Comparison of ENCODE assay signal across 8 mouse cellular contexts in the genomic region with DNA sequence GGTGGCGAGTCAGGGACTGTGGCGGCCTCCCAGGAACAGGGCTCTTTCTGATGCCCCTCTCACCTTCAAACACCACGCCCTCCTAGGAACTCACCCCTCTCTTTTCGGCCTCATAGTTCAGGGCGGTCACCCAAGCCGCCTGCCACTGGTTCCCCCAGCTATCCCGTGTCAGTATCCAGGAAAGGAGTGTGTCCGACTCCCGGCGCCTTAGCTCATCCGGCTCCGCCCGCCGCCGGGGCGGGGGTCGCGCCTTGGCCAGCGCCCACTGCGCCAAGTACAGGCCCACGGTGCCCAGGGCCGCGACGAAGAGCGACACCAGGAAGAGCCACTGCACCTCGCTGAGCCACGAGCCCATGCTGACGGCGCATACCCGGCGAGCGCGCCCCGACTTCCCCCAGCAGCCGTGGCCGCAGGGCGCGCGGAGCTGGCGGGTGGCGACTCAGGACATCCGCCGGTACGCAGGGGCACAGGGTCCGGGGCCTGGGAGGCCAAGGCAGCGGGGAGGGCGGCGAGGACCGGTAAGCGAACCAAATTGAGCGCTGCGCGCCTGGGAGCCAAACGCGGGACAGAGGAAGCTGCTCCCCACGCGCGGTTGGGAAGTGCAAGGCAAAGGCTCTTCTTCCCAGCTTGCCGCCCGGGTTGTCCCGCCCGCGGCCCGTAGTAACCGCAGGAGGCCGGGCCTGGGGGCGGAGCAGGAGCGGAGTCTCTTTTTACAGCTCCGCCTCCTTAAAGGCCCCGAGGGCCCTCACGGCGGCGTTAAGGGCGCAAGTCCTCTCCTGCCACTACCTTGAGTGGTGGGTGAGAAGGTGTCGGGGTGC. TPM values are rescaled to one million over a fixed set of nuclear protein-coding genes. Genes with fewer than 3 reads are reported as not detected.
DNase-seq lines count a peak whose midpoint lies in the region; ATAC-seq and TF ChIP-seq lines count a peak whose summit lies in the region.

No protein-coding gene starts in this region.

- TF ChIP-seq CTCF in E14TG2a.4 (conservative IDR thresholded peaks at IDR 0.05; ENCODE audit: low read length), result no peak
- TF ChIP-seq CTCF in liver, embryonic 14.5 days (IDR thresholded peaks at IDR 0.05; ENCODE audit: low read depth), result no peak

- H3K27me3 ChIP-seq in E14TG2a.4 (ENCODE audit: insufficient read depth, low read length), result peaks cover 63% of the 10 kb centered on the region
- H3K27me3 ChIP-seq in forebrain, embryonic 11.5 days (ENCODE audit: control insufficient read depth, insufficient read depth, low read length), result no peaks in the 10 kb centered on the region
- H3K27me3 ChIP-seq in heart, embryonic 16.5 days (ENCODE audit: control insufficient read depth, insufficient read depth, low read length), result no peaks in the 10 kb centered on the region
- no peaks in the 10 kb centered on the region; the same call in 1 of the 2 replicates for H3K27me3 ChIP-seq in liver, embryonic 14.5 days (ENCODE audit: control insufficient read depth, insufficient read depth, low read length)
- no peaks in the 10 kb centered on the region for H3K27me3 ChIP-seq in stomach, embryonic 15.5 days (replicated peaks)

- H3K36me3 ChIP-seq in E14TG2a.4 (ENCODE audit: insufficient read depth, low read length), result no peaks in the 10 kb centered on the region
- H3K36me3 ChIP-seq in forebrain, embryonic 11.5 days (ENCODE audit: control insufficient read depth, insufficient read depth, low read length), result no peaks in the 10 kb centered on the region
- H3K36me3 ChIP-seq in heart, embryonic 16.5 days (ENCODE audit: control insufficient read depth, insufficient read depth), result no peaks in the 10 kb centered on the region
- no peaks in the 10 kb centered on the region for H3K36me3 ChIP-seq in liver, embryonic 14.5 days (replicated peaks; ENCODE audit: control insufficient read depth, insufficient read depth, low read depth)
- H3K36me3 ChIP-seq in stomach, embryonic 15.5 days, result no peaks in the 10 kb centered on the region

- under 1% methylated on average over 74 of the region's 75 CpGs for WGBS in forebrain, embryonic 11.5 days
- under 1% methylated on average over 75 of the region's 75 CpGs for WGBS in heart, embryonic 16.5 days
- under 1% methylated on average over 75 of the region's 75 CpGs for WGBS in liver, embryonic 14.5 days (ENCODE audit: insufficient replicate concordance)
- WGBS in stomach, embryonic 15.5 days, result under 1% methylated on average over 75 of the region's 75 CpGs

- peak; percentile 71 for DNase-seq in c-Kit-positive CD71-positive TER-119-negative erythroid progenitor cells, embryonic 14.5 days (ENCODE audit: low read depth)
- DNase-seq in forebrain, embryonic 11.5 days (ENCODE audit: low spot score), result peak; percentile 86
- peak; percentile 91 to 96 for DNase-seq in kidney, postnatal 36 days
- peak; percentile 64 to 66 (median 65) for DNase-seq in liver, embryonic 14.5 days (ENCODE audit: low read depth in 3 of 3, low spot score in 3 of 3)
- peak; percentile 83 for DNase-seq in neural tube, embryonic 10.5 days (ENCODE audit: extremely low spot score, low spot score)

- peak overlapping the region; percentile 96 for H3K4me3 ChIP-seq in E14TG2a.4 (replicated peaks; ENCODE audit: low read length)
- H3K4me3 ChIP-seq in forebrain, embryonic 11.5 days (ENCODE audit: low read depth, low read length), result peak overlapping the region; percentile 65
- peak overlapping the region; percentile 96 for H3K4me3 ChIP-seq in heart, embryonic 16.5 days (ENCODE audit: low read length)
- peak overlapping the region; percentile 62 to 87 for H3K4me3 ChIP-seq in liver, embryonic 14.5 days (ENCODE audit: insufficient read depth in 1 of 2, low read depth in 2 of 2, low read length in 2 of 2)
- H3K4me3 ChIP-seq in stomach, embryonic 15.5 days (replicated peaks), result peak overlapping the region; percentile 82

- H3K9ac ChIP-seq in forebrain, embryonic 11.5 days (ENCODE audit: low read length), result peak overlapping the region; percentile 72
- peak overlapping the region; percentile 96 for H3K9ac ChIP-seq in heart, embryonic 16.5 days (ENCODE audit: low read length)
- H3K9ac ChIP-seq in liver, embryonic 14.5 days (replicated peaks), result peak overlapping the region; percentile 74
- peak overlapping the region; percentile 59 for H3K9ac ChIP-seq in stomach, embryonic 15.5 days

- H3K27ac ChIP-seq in forebrain, embryonic 11.5 days (ENCODE audit: low read depth, low read length), result peak overlapping the region; percentile 9; the same call in 1 of the 2 replicates
- peak overlapping the region; percentile 94 for H3K27ac ChIP-seq in heart, embryonic 16.5 days (ENCODE audit: low read length)
- no peak overlapping the region for H3K27ac ChIP-seq in liver, embryonic 14.5 days
- peak overlapping the region; percentile 80 for H3K27ac ChIP-seq in stomach, embryonic 15.5 days

- no peaks in the 10 kb centered on the region for H3K9me3 ChIP-seq in E14TG2a.4 (ENCODE audit: low read length)
- no peaks in the 10 kb centered on the region for H3K9me3 ChIP-seq in forebrain, embryonic 11.5 days (ENCODE audit: control insufficient read depth, low read length)
- H3K9me3 ChIP-seq in heart, embryonic 16.5 days (replicated peaks; ENCODE audit: control insufficient read depth, low read length), result no peaks in the 10 kb centered on the region
- no peaks in the 10 kb centered on the region for H3K9me3 ChIP-seq in liver, embryonic 14.5 days (ENCODE audit: control insufficient read depth, low read length)
- H3K9me3 ChIP-seq in stomach, embryonic 15.5 days, result no peaks in the 10 kb centered on the region

- TF ChIP-seq EP300 in liver, embryonic 14.5 days (IDR thresholded peaks at IDR 0.05; ENCODE audit: low read depth), result no peak

- peak; percentile 92 for ATAC-seq in forebrain, embryonic 11.5 days (replicated peaks; ENCODE audit: low FRiP score)
- ATAC-seq in heart, embryonic 16.5 days (replicated peaks; ENCODE audit: extremely low read depth, insufficient read depth, low FRiP score), result peak; percentile 94
- peak; percentile 89 for ATAC-seq in liver, embryonic 14.5 days (ENCODE audit: insufficient read depth)
- peak; percentile 93 for ATAC-seq in stomach, embryonic 15.5 days (ENCODE audit: insufficient read depth, low FRiP score, low read depth)

- peaks cover 13% of the 10 kb centered on the region for H3K4me1 ChIP-seq in E14TG2a.4 (replicated peaks; ENCODE audit: low read depth, low read length)
- H3K4me1 ChIP-seq in forebrain, embryonic 11.5 days (replicated peaks; ENCODE audit: control insufficient read depth, insufficient read depth, low read length), result peaks cover 2% of the 10 kb centered on the region; the same call in 1 of the 2 replicates
- peaks cover 16% of the 10 kb centered on the region for H3K4me1 ChIP-seq in heart, embryonic 16.5 days (ENCODE audit: control insufficient read depth, insufficient read depth, low read length)
- peaks cover 6 to 15% of the 10 kb centered on the region in 2 experiments for H3K4me1 ChIP-seq in liver, embryonic 14.5 days (replicated peaks; ENCODE audit: control insufficient read depth in 2 of 2, insufficient read depth in 2 of 2, low read length in 1 of 2)
- H3K4me1 ChIP-seq in stomach, embryonic 15.5 days, result peaks cover 4% of the 10 kb centered on the region; the same call in 1 of the 2 replicates

- H3K4me2 ChIP-seq in forebrain, embryonic 11.5 days (ENCODE audit: low read depth, low read length, severe bottlenecking), result peak overlapping the region; percentile 97
- peak overlapping the region; percentile 74 for H3K4me2 ChIP-seq in heart, embryonic 16.5 days (ENCODE audit: low read depth, low read length)
- H3K4me2 ChIP-seq in liver, embryonic 14.5 days (ENCODE audit: low read depth), result peak overlapping the region; percentile 86
- peak overlapping the region; percentile 85 for H3K4me2 ChIP-seq in stomach, embryonic 15.5 days

RNA-seq across cellular contexts. Expression of a gene that starts 40.2 kb away (rescaled TPM):
- polyA plus RNA-seq in forebrain, embryonic 11.5 days (2014; fragmentation: Nextera tagmentation; extraction: Ambion mirVana), result 14.7 and 19.6 TPM in 2 replicates
- 11.7 and 16.9 TPM in 2 replicates for polyA plus RNA-seq in heart, embryonic 16.5 days (2015; fragmentation: Nextera tagmentation; extraction: Ambion mirVana)
- polyA plus RNA-seq in liver, embryonic 14.5 days (2012; rRNA removed), result 1.5 and 1.9 TPM in 2 replicates
- 4.6 and 6.2 TPM in 2 replicates for polyA plus RNA-seq in liver, embryonic 14.5 days (2014; fragmentation: Nextera tagmentation; extraction: Ambion mirVana)
- 17.4 and 22.4 TPM in 2 replicates for polyA plus RNA-seq in stomach, embryonic 15.5 days (2015; fragmentation: Nextera tagmentation; extraction: Ambion mirVana)

RNA-seq across cellular contexts. Expression of a gene that starts 40.3 kb away (rescaled TPM):
- 14.4 and 15.2 TPM in 2 replicates for polyA plus RNA-seq in forebrain, embryonic 11.5 days (2014; fragmentation: Nextera tagmentation; extraction: Ambion mirVana)
- polyA plus RNA-seq in heart, embryonic 16.5 days (2015; fragmentation: Nextera tagmentation; extraction: Ambion mirVana), result 7.6 and 7.9 TPM in 2 replicates
- 3.3 and 3.5 TPM in 2 replicates for polyA plus RNA-seq in liver, embryonic 14.5 days (2012; rRNA removed)
- polyA plus RNA-seq in liver, embryonic 14.5 days (2014; fragmentation: Nextera tagmentation; extraction: Ambion mirVana), result 2.3 and 3.2 TPM in 2 replicates
- polyA plus RNA-seq in stomach, embryonic 15.5 days (2015; fragmentation: Nextera tagmentation; extraction: Ambion mirVana), result 11.0 and 12.6 TPM in 2 replicates
